Comparison of ENCODE assay signal across 8 mouse cellular contexts in the genomic region with DNA sequence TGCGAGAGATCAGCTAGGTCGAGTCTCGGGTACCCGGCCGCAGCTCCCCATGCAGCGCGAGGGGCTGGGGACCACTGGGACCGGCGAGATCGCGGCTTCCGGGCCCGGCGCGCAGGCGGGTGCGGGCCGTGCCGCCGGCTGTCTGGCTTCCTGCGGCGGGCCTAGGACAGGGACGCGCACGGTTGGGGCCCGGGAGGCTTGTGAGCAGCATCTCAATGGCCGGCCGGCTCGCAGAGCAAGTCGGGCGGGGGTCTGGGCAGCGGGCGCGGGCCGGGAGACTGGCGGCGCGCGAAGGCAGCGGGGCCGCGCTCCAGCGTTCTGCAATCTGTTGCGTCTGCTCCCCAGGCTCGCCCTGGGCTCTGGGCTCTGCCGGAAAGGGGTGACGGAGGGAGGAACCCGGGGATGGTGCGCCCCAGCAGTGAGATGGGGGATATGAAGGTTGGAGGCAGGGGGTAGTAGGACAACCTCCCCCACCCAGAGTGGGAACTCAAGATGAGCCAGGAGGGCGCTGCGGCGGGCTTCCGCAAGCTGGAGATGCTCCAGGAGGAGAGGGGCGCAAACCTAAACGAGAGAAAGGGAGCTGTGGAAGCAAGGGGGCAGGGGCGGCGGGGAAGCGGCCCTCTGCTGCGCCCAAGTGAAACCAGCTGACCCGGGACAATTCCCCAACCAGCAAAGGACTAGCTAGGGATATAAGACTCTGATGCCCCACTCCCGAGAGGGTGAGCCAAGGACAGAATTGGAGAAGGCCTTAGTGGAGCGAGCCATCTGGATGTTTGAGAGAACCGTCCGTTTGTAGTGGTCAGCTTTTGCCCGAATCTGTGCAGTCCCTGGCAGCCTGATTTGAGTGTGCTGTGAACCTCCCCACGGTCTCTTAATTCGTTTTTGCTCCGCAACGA. TPM values are rescaled to one million over a fixed set of nuclear protein-coding genes. Genes with fewer than 3 reads are reported as not detected.
DNase-seq lines count a peak whose midpoint lies in the region; ATAC-seq and TF ChIP-seq lines count a peak whose summit lies in the region.

No protein-coding gene starts in this region.

- peak overlapping the region; percentile 42 for H3K4me3 ChIP-seq in kidney, embryonic 14.5 days (ENCODE audit: low read length)
- peak overlapping the region; percentile 73 for H3K4me3 ChIP-seq in hindbrain, postnatal 0 days (ENCODE audit: low read length)
- H3K4me3 ChIP-seq in midbrain, embryonic 12.5 days, result peak overlapping the region; percentile 61

- DNase-seq in kidney, adult 18-20 months, result no peak
- DNase-seq in WW6 (ENCODE audit: low read depth, low spot score) (peak; percentile 16), adipocyte (ENCODE audit: low spot score) (no peak)
- DNase-seq in embryo, embryonic 11.5 days (ENCODE audit: low read depth, low spot score), result peak; percentile 16
- peak; percentile 75 for DNase-seq in hindbrain, postnatal 0 days (ENCODE audit: low spot score)
- DNase-seq in T-cell, adult 2 months (ENCODE audit: low spot score), result no peak

- peak; percentile 12; the same call in 1 of the 2 replicates for TF ChIP-seq CTCF in hindbrain, postnatal 0 days (IDR thresholded peaks at IDR 0.05; ENCODE audit: low read depth)

- peak overlapping the region; percentile 47; the same call in 1 of the 2 replicates for H3K9ac ChIP-seq in kidney, embryonic 14.5 days (ENCODE audit: low read depth, low read length)
- peak overlapping the region; percentile 74 for H3K9ac ChIP-seq in hindbrain, postnatal 0 days (replicated peaks; ENCODE audit: low read length)
- H3K9ac ChIP-seq in midbrain, embryonic 12.5 days (replicated peaks), result peak overlapping the region; percentile 66

- peak overlapping the region; percentile 79 for H3K4me2 ChIP-seq in kidney, embryonic 14.5 days (replicated peaks; ENCODE audit: low read depth, low read length)
- H3K4me2 ChIP-seq in hindbrain, postnatal 0 days (ENCODE audit: low read depth, low read length), result peak overlapping the region; percentile 71
- H3K4me2 ChIP-seq in midbrain, embryonic 12.5 days (replicated peaks), result peak overlapping the region; percentile 95

- H3K36me3 ChIP-seq in kidney, embryonic 14.5 days (ENCODE audit: control insufficient read depth, insufficient read depth, low read length), result no peaks in the 10 kb centered on the region
- H3K36me3 ChIP-seq in hindbrain, postnatal 0 days (ENCODE audit: insufficient read depth, low read length), result no peaks in the 10 kb centered on the region
- no peaks in the 10 kb centered on the region for H3K36me3 ChIP-seq in midbrain, embryonic 12.5 days

- WGBS in kidney, embryonic 14.5 days, result 2% methylated on average over 68 of the region's 69 CpGs
- WGBS in hindbrain, postnatal 0 days, result under 1% methylated on average over 69 of the region's 69 CpGs
- 1% methylated on average over 67 of the region's 69 CpGs for WGBS in midbrain, embryonic 12.5 days

- H3K9me3 ChIP-seq in kidney, embryonic 14.5 days (ENCODE audit: control insufficient read depth, low read length), result no peaks in the 10 kb centered on the region
- H3K9me3 ChIP-seq in hindbrain, postnatal 0 days (ENCODE audit: low read length), result no peaks in the 10 kb centered on the region
- H3K9me3 ChIP-seq in midbrain, embryonic 12.5 days, result no peaks in the 10 kb centered on the region

- ATAC-seq in kidney, embryonic 14.5 days (ENCODE audit: low FRiP score, low TSS enrichment), result peak; percentile 32; the same call in 1 of the 2 replicates
- peak; percentile 48; the same call in 1 of the 2 replicates for ATAC-seq in hindbrain, postnatal 0 days
- peak; percentile 68 for ATAC-seq in midbrain, embryonic 12.5 days (ENCODE audit: low FRiP score, low read depth)

- H3K27me3 ChIP-seq in kidney, embryonic 14.5 days (ENCODE audit: control insufficient read depth, insufficient read depth, low read length), result peaks cover 84% of the 10 kb centered on the region
- H3K27me3 ChIP-seq in hindbrain, postnatal 0 days (ENCODE audit: insufficient read depth, low read length), result no peaks in the 10 kb centered on the region; the same call in 1 of the 2 replicates
- H3K27me3 ChIP-seq in midbrain, embryonic 12.5 days, result peaks cover 77% of the 10 kb centered on the region

- no peak overlapping the region for H3K27ac ChIP-seq in kidney, embryonic 14.5 days (ENCODE audit: low read depth, low read length)
- H3K27ac ChIP-seq in hindbrain, postnatal 0 days, result peak overlapping the region; percentile 62
- H3K27ac ChIP-seq in midbrain, embryonic 12.5 days (replicated peaks), result 0 out of 2 replicates have a peak overlapping the region, but pooled peaks have one; percentile 30

- peaks cover 16% of the 10 kb centered on the region; the same call in 1 of the 2 replicates for H3K4me1 ChIP-seq in kidney, embryonic 14.5 days (ENCODE audit: control insufficient read depth, insufficient read depth, low read length)
- peaks cover 8% of the 10 kb centered on the region; the same call in 1 of the 2 replicates for H3K4me1 ChIP-seq in hindbrain, postnatal 0 days (ENCODE audit: insufficient read depth, low read length)
- peaks cover 32% of the 10 kb centered on the region for H3K4me1 ChIP-seq in midbrain, embryonic 12.5 days

RNA-seq across cellular contexts. Expression of a gene that starts 0.9 kb away (rescaled TPM):
- polyA plus RNA-seq in kidney, embryonic 14.5 days (2014; fragmentation: Nextera tagmentation; extraction: Ambion mirVana), result 0.29 and 0.37 TPM in 2 replicates
- 48.9 and 52.8 TPM in 2 replicates for total RNA-seq in hindbrain, postnatal 0 days (2014; rRNA removed)
- 4.0 and 4.6 TPM in 2 replicates for polyA plus RNA-seq in hindbrain, postnatal 0 days (2015; fragmentation: Nextera tagmentation; extraction: Ambion mirVana)
- polyA plus RNA-seq in midbrain, embryonic 12.5 days (2016; fragmentation: Nextera tagmentation; extraction: Ambion mirVana), result 1.0 and 1.4 TPM in 2 replicates

Comparison
In these comparisons a context has a peak if more than half of its experiments do, and no peak if none do; other contexts are left out.
1. DNase-seq: peak in WW6 (single experiment), embryo, embryonic 11.5 days (single experiment) and hindbrain, postnatal 0 days (single experiment); none in kidney, adult 18-20 months (single experiment), T-cell, adult 2 months (single experiment) and adipocyte (single experiment).
2. Peak in every context shown above with its lines, with median percentiles within 50 percentile points of each other: ATAC-seq, H3K4me2 ChIP-seq, H3K4me3 ChIP-seq and H3K9ac ChIP-seq.